Mouse (Mus musculus) brain, embryonic 14.5 days (tissue): ENCODE data around the gene Ucp2.

ENCODE experiments used
- CTCF ChIP-seq: fragments of 200-500 bp; IDR thresholded peaks from 2 replicates; pipeline ENCODE4 v1.5.1; 2012; ENCODE audit warnings: inconsistent platforms, mild to moderate bottlenecking, moderate library complexity, borderline replicate concordance; ENCODE audit not compliant: insufficient read depth, insufficient read length; ENCODE audit errors: extremely low read depth
- POLR2A ChIP-seq: fragments of 200-500 bp; IDR thresholded peaks from 2 replicates; pipeline ENCODE4 v1.6.1; 2012; ENCODE audit warnings: mild to moderate bottlenecking, inconsistent platforms, borderline replicate concordance; ENCODE audit not compliant: poor library complexity, insufficient read depth, insufficient read length, severe bottlenecking; ENCODE audit errors: extremely low read depth

GRCm38 (mm10) chr7:100499465-100499864 is 6.3 kb downstream of the Ucp2 start:
- TF ChIP-seq CTCF: no peak
- TF ChIP-seq POLR2A: no peak
